Mouse (Mus musculus) erythroblast, embryonic 14.5 days (primary cell): Measurements from ENCODE around the gene Cenpm. TPM values are rescaled to one million over a fixed set of nuclear protein-coding genes. Genes with fewer than 3 reads are reported as not detected.

Experiments used
- H3K27me3 ChIP-seq: 2 replicates; pipeline ENCODE4 v1.6.1; 2012; ENCODE audit warnings: inconsistent platforms; ENCODE audit not compliant: control insufficient read depth
- H3K36me3 ChIP-seq: 2 replicates; pipeline ENCODE4 v1.6.1; 2012; ENCODE audit warnings: mild to moderate bottlenecking, inconsistent platforms; ENCODE audit not compliant: control insufficient read depth
- H3K4me1 ChIP-seq: 2 replicates; pipeline ENCODE4 v1.6.1; 2012; ENCODE audit warnings: inconsistent platforms; ENCODE audit not compliant: control insufficient read depth
- H3K4me3 ChIP-seq: replicated peaks from 2 replicates; pipeline ENCODE3; 2012; ENCODE audit warnings: moderate library complexity, mild to moderate bottlenecking, inconsistent platforms
- H3K9me3 ChIP-seq: 2 replicates; pipeline ENCODE4 v1.6.1; 2012; ENCODE audit warnings: low read length, inconsistent platforms, mixed read lengths; ENCODE audit not compliant: control insufficient read depth
- GATA1 ChIP-seq: IDR thresholded peaks from 2 replicates; pipeline ENCODE4 v1.6.1; 2012; ENCODE audit warnings: low read length, inconsistent platforms, mixed read lengths
- TAL1 ChIP-seq: IDR thresholded peaks from 3 replicates; pipeline ENCODE4 v1.6.1; 2012; ENCODE audit warnings: low read length, inconsistent platforms, mixed read lengths
- polyA plus RNA-seq: library from polyadenylated mRNA; stranded (reverse); fragments of >175 nt; gene quantifications from 2 replicates; pipeline ENCODE4 v1.2.3, GENCODE M21; 2012

Cenpm gene
- polyA plus RNA-seq, 1 experiment = 16.4 TPM

DNA sequence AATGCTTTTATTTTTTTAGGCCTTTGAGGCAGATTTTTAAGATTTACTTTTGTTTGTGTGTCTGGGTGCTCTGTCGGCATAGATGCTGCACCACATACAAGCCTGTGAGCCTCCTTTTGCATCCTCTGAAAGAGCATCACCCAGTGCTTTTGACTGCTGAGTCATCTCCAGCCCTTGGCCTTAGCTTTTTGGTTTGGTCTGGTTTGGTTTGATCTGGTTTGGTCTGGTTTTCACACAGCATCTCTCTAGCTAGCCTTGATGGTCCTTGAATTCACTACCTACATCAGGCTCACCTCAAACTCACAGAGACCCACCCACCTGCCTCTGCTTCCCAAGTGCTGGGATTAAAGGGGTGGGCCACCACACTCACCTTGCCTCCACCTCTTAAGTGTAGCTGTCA is 56.6 kb downstream of the Cenpm start:
- Histone ChIP-seq H3K4me1 (peaks cover 57% of the 10 kb centered on the region), H3K9me3 (peaks cover 11% of the 10 kb centered on the region)
- TF ChIP-seq TAL1 = no peak
- TF ChIP-seq GATA1 = no peak

DNA sequence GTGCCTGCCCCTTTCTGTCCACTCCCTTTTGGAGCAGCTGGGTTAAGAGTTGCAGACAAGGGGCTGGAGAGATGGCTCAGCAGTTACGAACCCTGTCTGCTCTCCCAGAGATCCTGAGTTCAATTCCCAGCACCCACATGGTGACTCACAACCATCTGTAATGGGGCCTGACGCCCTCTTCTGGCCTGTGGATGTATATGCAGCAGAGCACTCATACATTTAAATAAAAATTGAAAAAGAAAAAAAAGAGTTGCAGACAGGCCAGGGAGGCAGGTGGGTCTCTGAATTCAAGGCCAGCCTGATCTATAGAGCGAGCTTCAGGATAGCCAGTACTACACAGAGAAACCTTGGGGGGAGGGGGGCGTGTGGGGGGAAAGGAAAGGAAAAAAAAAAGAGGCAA is 57.1 kb downstream of the Cenpm start:
- Histone ChIP-seq H3K36me3 (peaks cover 100% of the 10 kb centered on the region), H3K9me3 (peaks cover 16% of the 10 kb centered on the region), H3K4me1 (peaks cover 59% of the 10 kb centered on the region), H3K27me3 (no peaks in the 10 kb centered on the region; the same call in 1 of the 2 replicates), H3K4me3 (no peak overlapping the region)
- TF ChIP-seq TAL1 (no peak), GATA1 (no peak)

More for the DNA sequence above, 56.6 kb downstream of the Cenpm start:
- Histone ChIP-seq H3K36me3 (peaks cover 100% of the 10 kb centered on the region), H3K27me3 (no peaks in the 10 kb centered on the region; the same call in 1 of the 2 replicates), H3K4me3 (no peak overlapping the region)

DNA sequence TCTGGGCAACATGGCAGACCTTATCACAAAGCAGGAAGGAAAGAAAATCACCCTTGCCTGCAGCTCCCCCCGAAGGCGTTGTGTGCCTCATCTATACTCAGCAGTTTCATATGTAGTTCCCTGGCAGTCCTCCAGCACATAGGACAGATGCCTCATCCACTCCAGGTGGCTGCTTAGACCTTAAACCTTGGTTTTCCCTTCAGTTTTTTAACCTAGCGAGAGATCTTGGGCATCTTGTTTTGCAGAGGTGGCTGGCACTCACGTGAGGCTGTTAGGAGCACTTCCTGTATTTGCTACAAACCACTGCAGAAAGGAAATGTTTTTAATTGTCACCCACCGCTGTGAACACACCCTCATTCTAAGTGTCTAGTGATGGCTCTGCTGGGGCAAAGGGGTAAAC is 57.6 kb downstream of the Cenpm start:
- no peaks in the 10 kb centered on the region; the same call in 1 of the 2 replicates for H3K27me3 ChIP-seq
- peaks cover 100% of the 10 kb centered on the region for H3K36me3 ChIP-seq
- TF ChIP-seq GATA1 = no peak
- no peak for TF ChIP-seq TAL1
- H3K4me3 ChIP-seq = peak overlapping the region; percentile 21
- H3K9me3 ChIP-seq = peaks cover 21% of the 10 kb centered on the region
- H3K4me1 ChIP-seq = peaks cover 61% of the 10 kb centered on the region

- H3K9me3 ChIP-seq = peaks cover 25% of the 10 kb centered on the region
- peaks cover 68% of the 10 kb centered on the region for H3K4me1 ChIP-seq
- H3K36me3 ChIP-seq = peaks cover 100% of the 10 kb centered on the region
- H3K4me3 ChIP-seq = peak overlapping the region; percentile 21
- TF ChIP-seq GATA1 (no peak; the same call in 1 of the 2 replicates), TAL1 (peak; percentile 49; the same call in 2 of the 3 replicates)
- H3K27me3 ChIP-seq = no peaks in the 10 kb centered on the region; the same call in 1 of the 2 replicates
These were observed 58.4 kb downstream of the Cenpm start for GRCm38 (mm10) chr15:82186131-82186530.

DNA sequence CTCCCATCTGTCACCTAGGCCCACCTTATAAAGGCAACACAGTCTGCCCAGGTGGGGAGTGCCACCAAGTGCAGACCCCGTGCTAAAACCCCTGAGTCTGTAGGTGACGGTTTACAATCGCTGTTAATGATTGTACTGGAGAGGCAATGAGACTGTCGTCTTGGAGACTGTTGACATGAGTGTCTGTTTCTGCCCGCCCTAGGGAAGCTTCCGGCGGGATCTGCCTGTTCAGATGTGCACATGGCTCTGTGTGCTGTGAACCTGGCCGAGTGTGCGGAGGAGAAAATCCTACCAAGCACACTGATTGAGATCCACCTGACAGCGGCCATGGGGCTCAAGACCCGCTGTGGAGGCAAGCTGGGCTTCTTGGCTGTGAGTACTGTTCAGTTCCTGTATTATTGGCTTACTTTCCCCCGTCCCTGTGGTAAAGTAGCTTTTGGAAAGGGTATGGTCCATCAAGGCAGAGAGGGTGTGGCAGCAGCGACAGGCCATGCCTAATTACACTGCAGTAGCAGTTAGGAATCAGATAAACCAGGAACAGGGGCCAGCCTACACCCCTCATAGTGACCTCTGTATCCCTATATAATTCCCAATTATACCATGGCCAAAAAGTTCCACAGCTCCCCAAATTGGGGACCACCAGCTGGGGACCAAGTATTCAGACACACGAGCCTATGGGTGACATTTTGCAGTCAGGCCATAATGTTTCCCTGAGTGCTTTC is 59.3 kb downstream of the Cenpm start:
- no peaks in the 10 kb centered on the region; the same call in 1 of the 2 replicates for H3K27me3 ChIP-seq
- peaks cover 74% of the 10 kb centered on the region for H3K4me1 ChIP-seq
- peaks cover 29% of the 10 kb centered on the region for H3K9me3 ChIP-seq
- peak overlapping the region; percentile 51 for H3K4me3 ChIP-seq
- H3K36me3 ChIP-seq = peaks cover 100% of the 10 kb centered on the region
- TF ChIP-seq TAL1 (no peak), GATA1 (peak; percentile 72)

- Histone ChIP-seq H3K27me3 (no peaks in the 10 kb centered on the region; the same call in 1 of the 2 replicates), H3K4me1 (peaks cover 74% of the 10 kb centered on the region), H3K9me3 (peaks cover 35% of the 10 kb centered on the region), H3K36me3 (peaks cover 100% of the 10 kb centered on the region), H3K4me3 (peak overlapping the region; percentile 51)
- TF ChIP-seq TAL1 (no peak), GATA1 (no peak)
These were observed 59.9 kb downstream of the Cenpm start for GRCm38 (mm10) chr15:82184656-82185055.

GRCm38 (mm10) chr15:82184183-82184582 is 60.4 kb downstream of the Cenpm start:
- Histone ChIP-seq H3K36me3 (peaks cover 100% of the 10 kb centered on the region), H3K9me3 (peaks cover 38% of the 10 kb centered on the region), H3K4me1 (peaks cover 74% of the 10 kb centered on the region), H3K4me3 (peak overlapping the region; percentile 51), H3K27me3 (no peaks in the 10 kb centered on the region; the same call in 1 of the 2 replicates)
- TF ChIP-seq GATA1 (peak; percentile 77), TAL1 (peak; percentile 97)

Other genes starting within 250 kb of the Cenpm start
- gene Desi1, start 210.9 kb downstream of the Cenpm start, polyA plus RNA-seq = 2.9 and 4.2 TPM in 2 replicates
- 3.0 and 10.5 TPM in 2 replicates for gene Snu13, start 197.2 kb downstream of the Cenpm start, polyA plus RNA-seq
- 0.01 TPM in 1 of 2 replicates, not detected in the other for gene 4930407I10Rik, start 185.6 kb downstream of the Cenpm start, polyA plus RNA-seq
- gene Mei1, start 174.8 kb downstream of the Cenpm start, polyA plus RNA-seq = not detected in 2 replicates
- gene Ccdc134, start 116.8 kb downstream of the Cenpm start, polyA plus RNA-seq = 0.70 and 0.73 TPM in 2 replicates
- gene Srebf2, start 97.6 kb downstream of the Cenpm start, polyA plus RNA-seq = 14.2 and 17.0 TPM in 2 replicates
- gene Shisa8, start 31.9 kb downstream of the Cenpm start, polyA plus RNA-seq = 0.03 TPM in 2 replicates
- 0.36 TPM in 1 of 2 replicates, not detected in the other for gene Tnfrsf13c, start 20.4 kb downstream of the Cenpm start, polyA plus RNA-seq
- not detected in 2 replicates for gene 1500009C09Rik, start 7.6 kb upstream of the Cenpm start, polyA plus RNA-seq
- gene Sept3, start 30.1 kb upstream of the Cenpm start, polyA plus RNA-seq = not detected in 2 replicates
- gene Wbp2nl, start 54.2 kb upstream of the Cenpm start, polyA plus RNA-seq = not detected in 2 replicates
- gene Naga, start 94.2 kb upstream of the Cenpm start, polyA plus RNA-seq = 17.6 and 23.0 TPM in 2 replicates
- 1.8 and 2.3 TPM in 2 replicates for gene Pheta2, start 94.2 kb upstream of the Cenpm start, polyA plus RNA-seq
- 17.6 and 17.8 TPM in 2 replicates for gene Smdt1, start 94.2 kb upstream of the Cenpm start, polyA plus RNA-seq
- 28.3 and 30.8 TPM in 2 replicates for gene Ndufa6, start 109.6 kb upstream of the Cenpm start, polyA plus RNA-seq
- gene Cyp2d22, start 135.5 kb upstream of the Cenpm start, polyA plus RNA-seq = 0.08 TPM in 1 of 2 replicates, not detected in the other
- gene Cyp2d11, start 149.3 kb upstream of the Cenpm start, polyA plus RNA-seq = not detected in 2 replicates
- gene Cyp2d10, start 162.4 kb upstream of the Cenpm start, polyA plus RNA-seq = 0.10 TPM in 1 of 2 replicates, not detected in the other
- gene Cyp2d9, start 188.7 kb upstream of the Cenpm start, polyA plus RNA-seq = 0.06 TPM in 1 of 2 replicates, not detected in the other